Mouse (Mus musculus) midbrain, embryonic 16.5 days (tissue): ENCODE results near the gene Ctsh. TPM values are rescaled to one million over a fixed set of nuclear protein-coding genes. Genes with fewer than 3 reads are reported as not detected.

Experiments
- ATAC-seq: fragments of 200-750 bp; cut with Nextera tagmentation; 2 replicates; pipeline ENCODE4 v1.8.0; 2017; ENCODE audit warnings: moderate TSS enrichment
- H3K27ac ChIP-seq: fragments of 300-500 bp; sonication (generic); 2 replicates; pipeline ENCODE4 v1.5.1; 2014; ENCODE audit warnings: mild to moderate bottlenecking, low read length, mixed read lengths
- H3K27me3 ChIP-seq: fragments of 300-500 bp; sonication (generic); 2 replicates; pipeline ENCODE4 v1.6.1; 2014; ENCODE audit warnings: low read depth, low read length, mixed read lengths; ENCODE audit not compliant: control insufficient read depth, insufficient read depth
- H3K36me3 ChIP-seq: fragments of 300-500 bp; sonication (generic); 2 replicates; pipeline ENCODE4 v1.6.1; 2014; ENCODE audit warnings: mild to moderate bottlenecking, low read length, moderate library complexity, mixed read lengths; ENCODE audit not compliant: control insufficient read depth, insufficient read depth
- H3K4me1 ChIP-seq: fragments of 300-500 bp; sonication (generic); 2 replicates; pipeline ENCODE4 v1.6.1; 2014; ENCODE audit warnings: mild to moderate bottlenecking, low read length, mixed read lengths; ENCODE audit not compliant: control insufficient read depth, insufficient read depth
- H3K4me2 ChIP-seq: fragments of 300-500 bp; sonication (generic); 2 replicates; pipeline ENCODE4 v1.6.1; 2014; ENCODE audit warnings: mild to moderate bottlenecking, low read length, mixed read lengths
- H3K4me3 ChIP-seq: fragments of 300-500 bp; sonication (generic); 2 replicates; pipeline ENCODE4 v1.5.1; 2014; ENCODE audit warnings: low read depth, mild to moderate bottlenecking, low read length, moderate library complexity, mixed read lengths
- H3K9ac ChIP-seq: fragments of 300-500 bp; sonication (generic); 2 replicates; pipeline ENCODE4 v1.6.1; 2014; ENCODE audit warnings: low read depth, low read length, mixed read lengths
- H3K9me3 ChIP-seq: fragments of 300-500 bp; sonication (generic); replicated peaks from 2 replicates; pipeline ENCODE4 v1.6.1; 2014; ENCODE audit warnings: mild to moderate bottlenecking, low read length, mixed read lengths; ENCODE audit not compliant: control insufficient read depth, poor library complexity, severe bottlenecking
- WGBS: fragments of 180-500 bp; shearing (Covaris S2); extraction: QIAGEN DNeasy Blood & Tissue Kit; methylation state at CpG from one replicate; pipeline ENCODE4 v1.1.7; 2014; 5-methylcytosine and 5-hydroxymethylcytosine counted together
- polyA plus RNA-seq: library from polyadenylated mRNA; unstranded; fragments of >200 nt; fragmentation: Nextera tagmentation; extraction: Ambion mirVana; gene quantifications from 2 replicates; pipeline ENCODE4 v1.2.1, GENCODE M21; 2015

The Ctsh gene
- polyA plus RNA-seq = 20.0 and 25.2 TPM in 2 replicates

GRCm38 (mm10) chr9:90053852-90054251 is at the start of gene Ctsh:
Ctsh (plus strand) TSS chr9:90054152.
- Histone ChIP-seq H3K4me3 (peak within 1 kb of the TSS; percentile 42), H3K27ac (no peak within 1 kb of the TSS), H3K9ac (peak within 1 kb of the TSS; percentile 47), H3K36me3 (no peaks in the 10 kb centered on the region), H3K9me3 (no peaks in the 10 kb centered on the region), H3K27me3 (no peaks in the 10 kb centered on the region), H3K4me2 (peak within 1 kb of the TSS; percentile 79), H3K4me1 (peaks cover 6% of the 10 kb centered on the region; the same call in 1 of the 2 replicates)
- ATAC-seq = no peak
- WGBS = 93% methylated on average over 2 of the region's 2 CpGs

GRCm38 (mm10) chr9:90006432-90006831 is 47.5 kb upstream of the Ctsh start:
- H3K4me2 ChIP-seq = no peak overlapping the region
- 95% methylated on average over 3 of the region's 3 CpGs for WGBS
- H3K4me3 ChIP-seq = no peak overlapping the region
- no peaks in the 10 kb centered on the region for H3K4me1 ChIP-seq
- H3K27me3 ChIP-seq = no peaks in the 10 kb centered on the region
- H3K9ac ChIP-seq = no peak overlapping the region
- H3K9me3 ChIP-seq = no peaks in the 10 kb centered on the region
- H3K36me3 ChIP-seq = no peaks in the 10 kb centered on the region
- H3K27ac ChIP-seq = no peak overlapping the region
- ATAC-seq = no peak

GRCm38 (mm10) chr9:90007094-90007493 is 46.9 kb upstream of the Ctsh start:
- Histone ChIP-seq H3K9ac (no peak overlapping the region), H3K27ac (no peak overlapping the region), H3K36me3 (no peaks in the 10 kb centered on the region), H3K27me3 (no peaks in the 10 kb centered on the region), H3K9me3 (no peaks in the 10 kb centered on the region), H3K4me3 (no peak overlapping the region), H3K4me1 (no peaks in the 10 kb centered on the region), H3K4me2 (no peak overlapping the region)
- WGBS = 14% methylated on average over 2 of the region's 2 CpGs
- ATAC-seq = no peak

GRCm38 (mm10) chr9:90008138-90008537 is 45.8 kb upstream of the Ctsh start:
- no peak overlapping the region for H3K4me3 ChIP-seq
- H3K4me2 ChIP-seq = no peak overlapping the region
- H3K9ac ChIP-seq = no peak overlapping the region
- no peak overlapping the region for H3K27ac ChIP-seq
- H3K27me3 ChIP-seq = no peaks in the 10 kb centered on the region
- no peaks in the 10 kb centered on the region for H3K36me3 ChIP-seq
- H3K4me1 ChIP-seq = no peaks in the 10 kb centered on the region
- 90% methylated on average over 6 of the region's 6 CpGs for WGBS
- H3K9me3 ChIP-seq = no peaks in the 10 kb centered on the region
- ATAC-seq = no peak

- Histone ChIP-seq H3K27me3 (no peaks in the 10 kb centered on the region), H3K27ac (no peak overlapping the region), H3K36me3 (no peaks in the 10 kb centered on the region), H3K4me2 (no peak overlapping the region), H3K4me1 (no peaks in the 10 kb centered on the region), H3K9ac (no peak overlapping the region), H3K4me3 (no peak overlapping the region), H3K9me3 (no peaks in the 10 kb centered on the region)
- 66% methylated on average over 2 of the region's 2 CpGs for WGBS
- no peak for ATAC-seq
Observed at GRCm38 (mm10) chr9:90011849-90012248, 42.1 kb upstream of the Ctsh start.

GRCm38 (mm10) chr9:90014649-90015048 is 39.3 kb upstream of the Ctsh start:
- ATAC-seq = no peak
- H3K27me3 ChIP-seq = no peaks in the 10 kb centered on the region

GRCm38 (mm10) chr9:90016204-90016603 is 37.7 kb upstream of the Ctsh start:
- no peak overlapping the region for H3K4me3 ChIP-seq
- no peaks in the 10 kb centered on the region for H3K27me3 ChIP-seq
- 84% methylated on average over 6 of the region's 6 CpGs for WGBS
- H3K4me2 ChIP-seq = no peak overlapping the region
- ATAC-seq = no peak
- no peak overlapping the region for H3K9ac ChIP-seq
- no peaks in the 10 kb centered on the region for H3K4me1 ChIP-seq
- H3K9me3 ChIP-seq = no peaks in the 10 kb centered on the region
- H3K36me3 ChIP-seq = no peaks in the 10 kb centered on the region
- H3K27ac ChIP-seq = no peak overlapping the region

More at GRCm38 (mm10) chr9:90014649-90015048, 39.3 kb upstream of the Ctsh start:
- H3K27ac ChIP-seq = no peak overlapping the region
- no peak overlapping the region for H3K4me2 ChIP-seq
- 95% methylated on average over 3 of the region's 3 CpGs for WGBS
- no peaks in the 10 kb centered on the region for H3K4me1 ChIP-seq
- no peaks in the 10 kb centered on the region for H3K36me3 ChIP-seq
- H3K9me3 ChIP-seq = no peaks in the 10 kb centered on the region
- no peak overlapping the region for H3K4me3 ChIP-seq
- no peak overlapping the region for H3K9ac ChIP-seq

GRCm38 (mm10) chr9:90020866-90021265 is 33.1 kb upstream of the Ctsh start:
- Histone ChIP-seq H3K9me3 (no peaks in the 10 kb centered on the region), H3K36me3 (no peaks in the 10 kb centered on the region), H3K27ac (no peak overlapping the region), H3K4me3 (no peak overlapping the region), H3K27me3 (no peaks in the 10 kb centered on the region), H3K9ac (no peak overlapping the region), H3K4me2 (no peak overlapping the region), H3K4me1 (no peaks in the 10 kb centered on the region)
- no peak for ATAC-seq
- 88% methylated on average over 6 of the region's 6 CpGs for WGBS

- Histone ChIP-seq H3K4me3 (no peak overlapping the region), H3K9me3 (no peaks in the 10 kb centered on the region), H3K4me1 (no peaks in the 10 kb centered on the region), H3K27ac (no peak overlapping the region), H3K9ac (no peak overlapping the region), H3K27me3 (no peaks in the 10 kb centered on the region), H3K4me2 (no peak overlapping the region), H3K36me3 (no peaks in the 10 kb centered on the region)
- ATAC-seq = no peak
- WGBS = 91% methylated on average over 4 of the region's 4 CpGs
Observed at GRCm38 (mm10) chr9:90021442-90021841, 32.5 kb upstream of the Ctsh start.
